Mouse (Mus musculus): ENCODE results near the gene Nfatc4. TPM values are rescaled to one million over a fixed set of nuclear protein-coding genes. Genes with fewer than 3 reads are reported as not detected.

Gene Nfatc4
- polyA plus RNA-seq, 1 experiment from 2014 or later, result 10.8 TPM

DNA sequence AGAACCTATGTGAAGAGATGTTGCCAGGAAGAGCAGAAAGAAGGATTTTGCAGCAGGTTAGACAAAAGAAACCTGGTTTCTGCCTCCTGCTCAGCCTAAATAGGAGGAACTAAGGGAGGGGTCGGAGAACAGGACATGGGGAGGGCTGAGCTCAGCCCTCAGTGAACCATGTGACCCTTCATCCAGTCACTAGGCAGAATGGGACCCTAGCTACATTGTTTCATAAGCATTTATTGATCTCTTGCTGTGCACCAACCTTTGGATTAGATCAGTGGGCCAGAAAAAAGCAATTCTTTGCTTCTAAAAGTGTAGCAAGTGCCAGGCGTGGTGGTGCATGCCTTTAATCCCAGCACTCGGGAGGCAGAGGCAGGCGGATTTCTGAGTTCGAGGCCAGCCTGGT lies 15.4 kb downstream of the Nfatc4 start:
- Histone ChIP-seq H3K27me3 (no peaks in the 10 kb centered on the region), H3K9ac (no peak overlapping the region), H3K36me3 (no peaks in the 10 kb centered on the region), H3K9me3 (replicated peaks) (no peaks in the 10 kb centered on the region), H3K4me3 (no peak overlapping the region), H3K27ac (no peak overlapping the region), H3K4me2 (no peak overlapping the region), H3K4me1 (replicated peaks) (peaks cover 14% of the 10 kb centered on the region)
- 90% methylated on average over 5 of the region's 5 CpGs for WGBS
- ATAC-seq (replicated peaks; ENCODE audit: insufficient number of reproducible peaks, insufficient read depth, low FRiP score, low read depth), result no peak

DNA sequence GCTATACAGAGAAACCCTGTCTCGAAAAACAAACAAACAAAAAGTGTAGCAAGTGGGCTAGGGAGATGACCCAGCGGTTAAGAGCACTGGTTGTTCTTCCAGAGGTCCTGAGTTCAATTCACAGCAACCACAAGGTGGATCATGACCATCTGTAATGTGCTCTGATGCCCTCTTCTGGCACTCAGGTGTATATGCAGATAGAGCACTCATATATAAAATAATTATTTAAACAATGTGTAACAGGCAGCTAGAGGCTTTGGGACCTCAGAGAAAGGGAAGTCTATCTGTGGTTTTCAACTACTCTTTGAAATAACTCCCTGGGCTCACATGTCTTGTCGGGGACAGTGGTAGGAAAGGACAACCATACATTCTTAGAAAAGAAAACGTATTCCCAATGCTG lies 15.8 kb downstream of the Nfatc4 start:
- no peak overlapping the region for H3K4me2 ChIP-seq
- H3K27me3 ChIP-seq, result no peaks in the 10 kb centered on the region
- H3K4me3 ChIP-seq, result no peak overlapping the region
- no peak overlapping the region for H3K9ac ChIP-seq
- peaks cover 14% of the 10 kb centered on the region for H3K4me1 ChIP-seq (replicated peaks)
- 86% methylated on average over 4 of the region's 4 CpGs for WGBS
- no peaks in the 10 kb centered on the region for H3K9me3 ChIP-seq (replicated peaks)
- no peak for ATAC-seq (replicated peaks; ENCODE audit: insufficient number of reproducible peaks, insufficient read depth, low FRiP score, low read depth)
- H3K36me3 ChIP-seq, result no peaks in the 10 kb centered on the region
- H3K27ac ChIP-seq, result no peak overlapping the region

DNA sequence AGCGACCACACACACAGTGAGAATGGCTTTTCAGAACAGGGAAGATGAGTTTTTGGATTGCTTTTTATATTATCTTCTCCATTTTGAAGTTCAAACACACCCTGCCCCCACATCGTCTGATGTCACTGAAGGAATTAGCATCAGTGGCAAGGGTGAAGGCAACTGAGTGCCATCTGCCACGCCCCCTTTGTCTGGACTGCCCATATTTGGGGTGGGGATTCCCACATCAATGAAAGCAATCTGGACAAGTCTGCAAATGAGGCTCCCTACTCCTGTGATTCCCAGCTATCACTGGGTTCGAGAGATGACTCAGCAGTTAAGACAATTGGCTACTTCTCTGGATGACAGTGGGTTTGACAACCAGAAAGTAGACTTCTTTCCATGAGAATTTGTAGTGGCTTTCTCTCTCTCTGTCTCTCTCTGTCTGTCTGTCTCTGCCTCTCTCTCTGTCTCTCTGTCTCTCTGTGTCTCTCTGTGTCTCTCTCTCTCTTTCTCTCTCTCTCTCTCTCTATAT lies 18.0 kb downstream of the Nfatc4 start:
- ATAC-seq (replicated peaks; ENCODE audit: insufficient number of reproducible peaks, insufficient read depth, low FRiP score, low read depth), result no peak
- H3K27ac ChIP-seq, result no peak overlapping the region
- 69% methylated on average over 4 of the region's 4 CpGs for WGBS

DNA sequence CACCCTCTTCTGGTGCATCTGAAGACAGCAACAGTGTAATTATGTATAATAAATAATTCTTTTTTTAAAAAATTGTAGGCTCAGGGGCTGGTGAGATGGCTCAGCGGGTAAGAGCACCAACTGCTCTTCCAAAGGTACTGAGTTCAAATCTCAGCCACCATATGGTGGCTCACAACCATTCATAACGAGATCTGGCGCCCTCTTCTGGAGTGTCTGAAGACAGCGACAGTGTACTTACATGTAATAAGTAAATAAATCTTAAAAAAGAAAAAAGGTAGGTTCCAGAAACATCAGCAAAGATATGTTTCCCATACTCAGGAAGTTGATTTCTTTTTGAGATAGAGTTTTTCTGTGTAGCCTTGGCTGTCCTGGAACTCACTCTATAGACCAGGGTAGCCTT lies 19.9 kb downstream of the Nfatc4 start:
- no peaks in the 10 kb centered on the region for H3K36me3 ChIP-seq
- H3K9me3 ChIP-seq (replicated peaks), result no peaks in the 10 kb centered on the region
- no peak overlapping the region for H3K27ac ChIP-seq
- 0 out of 2 replicates have a peak, but pooled peaks cover 2% of the 10 kb centered on the region for H3K4me1 ChIP-seq (replicated peaks)
- H3K9ac ChIP-seq, result no peak overlapping the region
- ATAC-seq (replicated peaks; ENCODE audit: insufficient number of reproducible peaks, insufficient read depth, low FRiP score, low read depth), result no peak
- 70% methylated on average over 4 of the region's 4 CpGs for WGBS
- H3K4me2 ChIP-seq, result no peak overlapping the region
- H3K4me3 ChIP-seq, result no peak overlapping the region
- H3K27me3 ChIP-seq, result no peaks in the 10 kb centered on the region

More for the DNA sequence above, 18.0 kb downstream of the Nfatc4 start:
- no peaks in the 10 kb centered on the region for H3K27me3 ChIP-seq
- H3K4me3 ChIP-seq, result no peak overlapping the region
- H3K4me2 ChIP-seq, result no peak overlapping the region
- H3K36me3 ChIP-seq, result no peaks in the 10 kb centered on the region
- no peaks in the 10 kb centered on the region for H3K4me1 ChIP-seq (replicated peaks)
- H3K9ac ChIP-seq, result no peak overlapping the region
- no peaks in the 10 kb centered on the region for H3K9me3 ChIP-seq (replicated peaks)

DNA sequence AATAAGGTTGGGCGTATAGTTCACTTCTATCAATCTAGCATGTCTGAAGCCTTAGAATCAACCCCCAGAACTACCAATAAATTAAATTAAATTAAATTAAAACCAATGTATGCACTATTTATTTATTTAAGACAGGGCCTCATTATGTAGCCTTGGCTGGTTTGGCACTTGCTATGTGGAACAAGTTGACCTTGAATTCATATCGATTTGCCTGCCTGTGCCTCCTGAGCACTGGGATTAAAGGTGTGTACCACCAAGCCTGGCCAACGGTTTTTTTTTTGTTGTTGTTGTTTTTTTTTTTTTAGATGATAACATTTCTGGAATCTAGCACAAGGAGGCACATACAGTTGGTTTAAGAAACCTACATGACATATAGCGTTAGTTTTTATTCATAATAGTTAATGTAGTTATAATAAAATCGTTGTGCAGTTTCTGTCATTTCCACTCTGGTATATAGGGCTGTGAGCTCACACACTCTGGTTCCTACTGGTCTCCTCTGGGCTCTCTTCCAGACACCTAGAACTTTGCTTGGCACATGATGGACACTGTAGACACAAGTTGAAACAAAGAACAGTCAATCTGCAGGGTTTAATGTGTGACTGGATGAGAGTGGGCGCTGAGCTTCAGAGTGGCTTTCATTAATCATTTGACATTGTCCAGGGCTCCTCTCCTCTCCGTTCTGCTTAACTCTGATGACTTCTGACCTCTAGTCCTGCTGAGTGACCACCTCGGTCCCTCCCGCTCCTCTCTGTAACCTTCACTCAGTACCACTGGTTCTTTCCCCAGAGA lies 22.8 kb downstream of the Nfatc4 start:
- no peak overlapping the region for H3K9ac ChIP-seq
- H3K4me3 ChIP-seq, result no peak overlapping the region
- no peak overlapping the region for H3K27ac ChIP-seq
- no peaks in the 10 kb centered on the region for H3K9me3 ChIP-seq (replicated peaks)
- no peaks in the 10 kb centered on the region for H3K36me3 ChIP-seq
- no peak overlapping the region for H3K4me2 ChIP-seq
- H3K4me1 ChIP-seq (replicated peaks), result 0 out of 2 replicates have a peak, but pooled peaks cover 2% of the 10 kb centered on the region
- no peaks in the 10 kb centered on the region for H3K27me3 ChIP-seq
- ATAC-seq (replicated peaks; ENCODE audit: insufficient number of reproducible peaks, insufficient read depth, low FRiP score, low read depth), result no peak
- WGBS, result 57% methylated on average over 9 of the region's 9 CpGs

DNA sequence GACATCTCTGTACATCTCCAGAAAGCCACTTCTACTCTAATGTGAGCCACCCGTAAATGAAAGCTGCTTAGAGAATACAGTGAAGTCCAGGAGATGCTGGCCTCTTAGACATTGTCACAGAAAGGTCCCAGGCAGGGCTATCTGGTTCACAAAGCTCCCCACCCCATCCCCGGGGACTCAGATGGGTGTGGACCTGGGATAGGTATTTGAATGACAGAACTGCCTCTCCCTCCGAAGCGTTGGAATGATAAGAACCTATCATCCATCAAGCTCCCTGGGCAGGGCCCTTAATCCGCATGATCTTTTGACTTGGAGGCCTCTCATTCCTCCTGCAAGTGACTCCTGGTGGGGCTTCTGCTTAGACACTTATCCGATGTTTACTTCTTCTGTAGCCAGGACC lies 27.9 kb downstream of the Nfatc4 start:
- Histone ChIP-seq H3K9me3 (replicated peaks) (no peaks in the 10 kb centered on the region), H3K27ac (no peak overlapping the region), H3K4me3 (no peak overlapping the region), H3K4me2 (no peak overlapping the region), H3K27me3 (no peaks in the 10 kb centered on the region), H3K36me3 (no peaks in the 10 kb centered on the region), H3K9ac (no peak overlapping the region), H3K4me1 (replicated peaks) (peaks cover 26% of the 10 kb centered on the region)
- ATAC-seq (replicated peaks; ENCODE audit: insufficient number of reproducible peaks, insufficient read depth, low FRiP score, low read depth), result no peak
- WGBS, result 57% methylated on average over 6 of the region's 6 CpGs

DNA sequence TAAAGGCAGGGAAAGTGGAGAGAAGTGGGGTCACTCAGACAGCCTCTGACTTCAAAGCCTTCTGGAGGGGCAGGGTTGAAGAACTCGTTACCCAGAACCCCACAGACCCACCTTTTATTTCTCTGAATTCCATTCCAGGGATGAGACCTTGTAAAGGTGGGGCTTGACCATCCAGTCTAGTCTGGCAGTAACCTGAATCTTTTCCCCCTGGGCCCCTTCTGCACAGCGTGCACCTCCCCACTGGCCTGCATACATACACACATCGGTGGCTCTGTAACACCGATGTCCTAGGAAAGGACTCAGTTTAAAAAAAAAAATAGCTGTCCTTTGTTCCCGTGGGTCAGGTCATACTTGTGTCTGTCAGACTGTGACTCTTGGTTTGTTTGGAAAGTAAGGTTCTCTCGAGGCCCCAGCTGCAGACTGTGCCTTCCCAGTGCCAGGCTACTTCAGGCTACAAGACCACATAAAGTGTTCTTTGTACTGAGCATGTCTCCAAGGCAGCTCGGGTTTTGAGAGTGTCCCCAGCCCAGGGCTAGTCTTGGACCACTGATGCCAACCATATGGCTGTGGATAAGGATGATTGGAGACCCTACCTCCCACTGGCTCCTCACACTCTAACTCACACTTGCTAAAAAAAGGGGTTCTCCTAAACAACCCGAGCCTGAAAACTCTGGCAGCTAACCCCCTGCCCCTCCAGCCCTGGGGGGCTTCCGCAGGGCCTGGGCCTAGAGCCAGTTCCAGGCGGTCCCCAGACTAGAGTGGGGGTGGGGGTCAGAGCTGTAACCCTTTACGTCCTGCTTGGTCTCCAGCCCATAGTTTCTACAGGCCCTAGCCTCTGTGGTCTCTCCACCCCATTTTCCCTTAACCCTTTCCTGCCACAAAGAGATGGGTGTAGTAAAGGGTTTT lies 30.0 kb downstream of the Nfatc4 start:
- Histone ChIP-seq H3K36me3 (no peaks in the 10 kb centered on the region), H3K4me2 (peak overlapping the region; percentile 68), H3K4me3 (peak overlapping the region; percentile 67), H3K27me3 (no peaks in the 10 kb centered on the region), H3K9me3 (replicated peaks) (no peaks in the 10 kb centered on the region), H3K27ac (peak overlapping the region; percentile 90), H3K4me1 (replicated peaks) (peaks cover 44% of the 10 kb centered on the region), H3K9ac (peak overlapping the region; percentile 67)
- ATAC-seq (replicated peaks; ENCODE audit: insufficient number of reproducible peaks, insufficient read depth, low FRiP score, low read depth), result peak; percentile 40
- 15% methylated on average over 11 of the region's 11 CpGs for WGBS

DNA sequence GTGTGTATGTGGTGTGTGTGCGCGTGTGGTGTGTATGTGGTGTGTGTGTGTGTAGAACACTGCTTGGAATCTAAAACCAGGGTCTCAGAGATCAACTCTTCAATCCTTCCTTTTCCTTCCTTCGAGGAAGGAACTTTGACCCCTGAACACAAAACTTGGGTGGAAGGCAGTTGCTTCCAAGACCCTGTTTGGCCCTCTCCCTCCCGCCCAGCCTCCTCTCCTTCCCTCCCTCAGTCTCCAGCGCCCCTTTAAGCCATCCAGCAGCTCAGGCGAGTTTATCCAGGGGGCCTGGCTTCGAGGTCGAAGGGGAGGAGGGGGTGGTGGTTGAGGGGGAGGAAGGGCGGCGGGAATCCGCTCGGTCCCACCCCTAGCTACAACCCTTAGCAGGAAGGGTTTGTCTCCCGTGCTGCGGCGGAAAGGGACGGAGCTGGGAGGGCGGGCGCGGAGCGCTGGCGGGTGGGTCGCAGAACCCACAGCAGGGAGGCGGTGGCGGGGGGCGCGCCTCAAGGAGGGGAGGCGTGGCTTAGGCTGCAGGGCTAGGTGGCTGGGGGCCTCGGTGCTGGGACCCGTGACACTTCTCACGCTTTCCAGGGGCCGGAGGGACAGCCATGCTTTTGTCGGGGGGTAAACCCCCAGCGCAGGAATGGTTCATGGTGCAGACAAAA lies 30.8 kb downstream of the Nfatc4 start, which contains the start of gene Nynrin:
Nynrin (plus strand) TSS at position 390 of the 665 bp plus-strand sequence.
- Histone ChIP-seq H3K4me2 (peak within 1 kb of the TSS; percentile 68), H3K4me3 (peak within 1 kb of the TSS; percentile 67), H3K36me3 (no peaks in the 10 kb centered on the region), H3K9me3 (replicated peaks) (no peaks in the 10 kb centered on the region), H3K27ac (peak within 1 kb of the TSS; percentile 90), H3K27me3 (no peaks in the 10 kb centered on the region), H3K4me1 (replicated peaks) (peaks cover 52% of the 10 kb centered on the region), H3K9ac (peak within 1 kb of the TSS; percentile 67)
- ATAC-seq (replicated peaks; ENCODE audit: insufficient number of reproducible peaks, insufficient read depth, low FRiP score, low read depth), result peak; percentile 92
- WGBS, result 3% methylated on average over 31 of the region's 33 CpGs

DNA sequence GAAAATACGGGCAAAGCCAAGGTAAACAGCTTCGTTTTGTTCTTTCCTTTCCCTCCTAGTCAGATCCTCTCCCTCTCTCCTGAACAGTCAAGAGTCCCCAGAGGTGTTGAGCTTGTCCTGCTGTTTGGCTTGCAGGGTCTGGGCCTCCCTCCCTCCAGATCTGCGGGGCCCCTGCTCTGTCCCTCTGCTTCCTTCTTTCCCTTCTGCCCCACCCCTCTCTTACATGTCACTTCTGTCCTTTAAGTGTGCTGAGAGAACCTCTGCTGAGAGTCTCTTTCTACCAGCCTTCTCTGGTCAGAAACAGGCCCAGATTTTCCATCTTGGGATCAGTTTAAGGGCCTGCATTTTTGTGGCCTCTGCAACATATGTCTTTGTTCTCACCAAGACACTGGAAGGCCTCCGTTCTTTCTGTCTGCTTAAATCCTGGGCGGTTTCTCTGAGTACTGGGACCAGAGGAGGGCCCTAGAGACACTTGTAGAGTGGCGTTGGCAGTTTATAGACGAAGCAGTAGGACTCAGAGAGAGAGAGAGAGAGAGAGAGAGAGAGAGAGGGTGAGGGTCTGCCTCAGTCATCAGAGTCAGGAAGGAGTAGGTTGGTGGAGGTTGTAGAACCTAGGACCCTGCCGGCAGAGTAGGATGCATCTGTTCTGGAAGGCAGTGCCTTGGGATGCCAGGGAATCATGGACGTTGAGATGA lies 31.6 kb downstream of the Nfatc4 start:
- WGBS, result 2% methylated on average over 9 of the region's 9 CpGs
- 0 out of 2 replicates have a peak, but pooled peaks have one; percentile 15 for ATAC-seq (replicated peaks; ENCODE audit: insufficient number of reproducible peaks, insufficient read depth, low FRiP score, low read depth)
- peak overlapping the region; percentile 67 for H3K9ac ChIP-seq
- H3K4me3 ChIP-seq, result peak overlapping the region; percentile 67
- no peaks in the 10 kb centered on the region for H3K36me3 ChIP-seq
- peak overlapping the region; percentile 68 for H3K4me2 ChIP-seq
- peak overlapping the region; percentile 90 for H3K27ac ChIP-seq
- no peaks in the 10 kb centered on the region for H3K9me3 ChIP-seq (replicated peaks)
- no peaks in the 10 kb centered on the region for H3K27me3 ChIP-seq
- peaks cover 58% of the 10 kb centered on the region for H3K4me1 ChIP-seq (replicated peaks)

DNA sequence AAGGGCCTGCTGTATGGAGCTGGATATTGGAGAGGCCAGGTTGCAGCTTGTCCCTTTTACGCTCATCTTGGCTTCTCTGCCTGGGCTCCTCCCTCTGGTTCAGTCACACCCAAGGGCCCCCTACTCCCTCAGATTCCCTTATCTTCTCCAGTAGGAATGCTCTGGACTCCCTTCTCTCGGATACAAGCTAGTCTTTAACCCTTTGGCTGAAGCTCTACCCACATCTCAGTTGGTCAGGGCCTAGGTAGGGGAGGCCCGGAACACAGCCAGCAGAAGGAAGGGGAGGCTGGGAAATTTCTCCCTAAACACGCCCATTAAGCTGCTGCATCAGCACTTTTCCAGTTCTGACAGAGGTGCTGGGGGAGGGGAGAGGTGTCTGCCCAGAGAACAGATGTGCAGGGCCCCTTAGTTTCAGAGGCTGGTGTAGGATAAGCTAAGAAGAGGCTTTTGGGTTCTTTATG lies 32.2 kb downstream of the Nfatc4 start:
- peak overlapping the region; percentile 68 for H3K4me2 ChIP-seq
- peak; percentile 30 for ATAC-seq (replicated peaks; ENCODE audit: insufficient number of reproducible peaks, insufficient read depth, low FRiP score, low read depth)
- no peaks in the 10 kb centered on the region for H3K9me3 ChIP-seq (replicated peaks)
- H3K36me3 ChIP-seq, result no peaks in the 10 kb centered on the region
- peak overlapping the region; percentile 67 for H3K9ac ChIP-seq
- WGBS, result 4% methylated on average over 4 of the region's 4 CpGs
- H3K27ac ChIP-seq, result peak overlapping the region; percentile 90
- H3K27me3 ChIP-seq, result no peaks in the 10 kb centered on the region
- H3K4me3 ChIP-seq, result peak overlapping the region; percentile 67
- H3K4me1 ChIP-seq (replicated peaks), result peaks cover 58% of the 10 kb centered on the region

Data from heart, embryonic 15.5 days (tissue).